Comparison of ENCODE assay signal across 8 mouse cellular contexts in genomic region chr7:141265739-141266561, GRCm38 (mm10). TPM values are rescaled to one million over a fixed set of nuclear protein-coding genes. Genes with fewer than 3 reads are reported as not detected.
DNase-seq lines count a peak whose midpoint lies in the region; ATAC-seq and TF ChIP-seq lines count a peak whose summit lies in the region.

Gene Irf7, minus strand, starts transcription at chr7:141266481.

- H3K27ac ChIP-seq in layer of hippocampus, adult 2 months: peak within 1 kb of the TSS; percentile 3; the same call in 1 of the 2 replicates
- peak within 1 kb of the TSS; percentile 86 for H3K27ac ChIP-seq in kidney, adult 2 months (ENCODE audit: insufficient read depth, low read depth, low read length)
- H3K27ac ChIP-seq in lung, embryonic 16.5 days (ENCODE audit: low read length): no peak within 1 kb of the TSS

- WGBS in kidney, adult 2 months: 2% methylated on average over 25 of the region's 25 CpGs
- 6% methylated on average over 25 of the region's 25 CpGs for WGBS in lung, embryonic 16.5 days

- TF ChIP-seq POLR2A in kidney, adult 2 months (IDR thresholded peaks at IDR 0.05; ENCODE audit: low read depth, low read length): peak; percentile 57

- H3K4me2 ChIP-seq in lung, embryonic 16.5 days (ENCODE audit: low read depth, low read length): peak within 1 kb of the TSS; percentile 90

- no peaks in the 10 kb centered on the region for H3K9me3 ChIP-seq in lung, embryonic 16.5 days (ENCODE audit: control insufficient read depth, low read length)

- DNase-seq in layer of hippocampus, adult 2 months (ENCODE audit: low spot score in 2 of 2): peak in 1 of 2 experiments; percentile 25
- no peak for DNase-seq in layer of hippocampus, postnatal 36 days
- DNase-seq in embryo, embryonic 11 days: peak; percentile 46
- DNase-seq in heart, adult 8-10 months (ENCODE audit: low spot score): peak; percentile 76
- peak; percentile 78 for DNase-seq in kidney, adult 2 months
- peak; percentile 51 for DNase-seq in urinary bladder, adult 2 months (ENCODE audit: low spot score)

- no peak for TF ChIP-seq CTCF in layer of hippocampus, adult 2 months (conservative IDR thresholded peaks at IDR 0.05)
- no peak for TF ChIP-seq CTCF in kidney, adult 2 months (conservative IDR thresholded peaks at IDR 0.05; ENCODE audit: insufficient read depth, insufficient read length, low read depth, low read length)

- H3K36me3 ChIP-seq in kidney, adult 2 months (ENCODE audit: control insufficient read depth, insufficient read depth, low read length): 0 out of 2 replicates have a peak, but pooled peaks cover 3% of the 10 kb centered on the region
- peaks cover 22% of the 10 kb centered on the region for H3K36me3 ChIP-seq in lung, embryonic 16.5 days (ENCODE audit: control insufficient read depth, insufficient read depth, low read length)

- peak; percentile 72 for ATAC-seq in lung, embryonic 16.5 days (ENCODE audit: low read depth)
- ATAC-seq in neutrophil, adult 5-6 weeks (ENCODE audit: extremely low read depth, insufficient number of reproducible peaks, low FRiP score, poor library complexity, severe bottlenecking): peak; percentile 78

- peaks cover 3% of the 10 kb centered on the region; the same call in 1 of the 2 replicates for H3K4me1 ChIP-seq in kidney, adult 2 months (ENCODE audit: control insufficient read depth, insufficient read depth, low read length)
- H3K4me1 ChIP-seq in lung, embryonic 16.5 days (replicated peaks; ENCODE audit: control insufficient read depth, insufficient read depth, low read length): peaks cover 6% of the 10 kb centered on the region

- peak within 1 kb of the TSS; percentile 75 for H3K9ac ChIP-seq in lung, embryonic 16.5 days (ENCODE audit: low read length)

- H3K27me3 ChIP-seq in kidney, adult 2 months (replicated peaks; ENCODE audit: control insufficient read depth, insufficient read depth, low read length): no peaks in the 10 kb centered on the region
- H3K27me3 ChIP-seq in lung, embryonic 16.5 days (ENCODE audit: control insufficient read depth, insufficient read depth, low read depth, low read length): no peaks in the 10 kb centered on the region

- H3K4me3 ChIP-seq in layer of hippocampus, adult 2 months: peak within 1 kb of the TSS; percentile 61
- H3K4me3 ChIP-seq in kidney, adult 2 months (ENCODE audit: insufficient read depth, low read depth, low read length): peak within 1 kb of the TSS; percentile 95
- H3K4me3 ChIP-seq in lung, embryonic 16.5 days (ENCODE audit: low read length): peak within 1 kb of the TSS; percentile 70

RNA-seq across cellular contexts. Expression of gene Irf7, which starts in this region (rescaled TPM):
- total RNA-seq in layer of hippocampus, adult 2 months (2021): 1 to 10 TPM in 1 of 2 experiments, under 1 TPM in 1; 0.56 to 1.3 TPM
- 1 to 10 TPM in 1 of 2 experiments, under 1 TPM in 1; 0.51 to 1.2 TPM for total RNA-seq in layer of hippocampus, postnatal 36 days (2021)
- 1 to 10 TPM; 1.7 to 2.4 (median 2.1) TPM for total RNA-seq in heart, adult 8-10 months (2022)
- 51.6 and 57.5 TPM in 2 replicates for polyA plus RNA-seq in kidney, adult 2 months (2012; rRNA removed)
- 3.4 and 4.8 TPM in 2 replicates for polyA plus RNA-seq in lung, embryonic 16.5 days (2015; fragmentation: Nextera tagmentation; extraction: Ambion mirVana)
- 122 and 134 TPM in 2 replicates for total RNA-seq in neutrophil, adult 5-6 weeks (2017)
- 21.2 and 23.3 TPM in 2 replicates for polyA plus RNA-seq in urinary bladder, adult 2 months (2012; rRNA removed)

Comparison
In these comparisons a context has a peak if more than half of its experiments do, and no peak if none do; other contexts are left out.
1. RNA of gene Irf7 (total RNA-seq): 122 to 134 TPM in neutrophil, adult 5-6 weeks; 1.7 to 2.4 TPM in heart, adult 8-10 months, 0.56 to 1.3 TPM in layer of hippocampus, adult 2 months and 0.51 to 1.2 TPM in layer of hippocampus, postnatal 36 days; every median in the first group is over 10 times any median in the second.
2. DNase-seq: peak in embryo, embryonic 11 days (single experiment), heart, adult 8-10 months (single experiment), kidney, adult 2 months (single experiment) and urinary bladder, adult 2 months (single experiment); none in layer of hippocampus, postnatal 36 days (0 of 2).
3. Peak in every context shown above with its lines, with median percentiles within 50 percentile points of each other: H3K4me3 ChIP-seq.